Mouse (Mus musculus) E14TG2a.4 (cell line): Measurements from ENCODE around the gene Mgmt.

Experiments
- H3K27me3 ChIP-seq: 2 replicates; pipeline ENCODE4 v1.6.1; 2014; ENCODE audit warnings: low read length, control low read depth; ENCODE audit not compliant: insufficient read depth
- H3K36me3 ChIP-seq: 2 replicates; pipeline ENCODE4 v1.6.1; 2014; ENCODE audit warnings: low read length, control low read depth; ENCODE audit not compliant: insufficient read depth
- H3K4me1 ChIP-seq: replicated peaks from 2 replicates; pipeline ENCODE4 v1.6.1; 2014; ENCODE audit warnings: low read depth, low read length, control low read depth
- H3K4me3 ChIP-seq: replicated peaks from 2 replicates; pipeline ENCODE4 v1.5.1; 2014; ENCODE audit warnings: mild to moderate bottlenecking, low read length
- H3K9me3 ChIP-seq: 2 replicates; pipeline ENCODE4 v1.6.1; 2014; ENCODE audit warnings: low read length, control low read depth
- CTCF ChIP-seq: conservative IDR thresholded peaks from 2 replicates; pipeline ENCODE4 v1.5.1; 2014; ENCODE audit warnings: low read length
- NANOG ChIP-seq: IDR thresholded peaks from 2 replicates; pipeline ENCODE4 v1.6.1; 2014; ENCODE audit warnings: borderline replicate concordance, low read length, mixed read lengths
- POU5F1 ChIP-seq: IDR thresholded peaks from 2 replicates; pipeline ENCODE4 v1.6.1; 2014; ENCODE audit warnings: low read length, borderline replicate concordance

Gene Mgmt

DNA sequence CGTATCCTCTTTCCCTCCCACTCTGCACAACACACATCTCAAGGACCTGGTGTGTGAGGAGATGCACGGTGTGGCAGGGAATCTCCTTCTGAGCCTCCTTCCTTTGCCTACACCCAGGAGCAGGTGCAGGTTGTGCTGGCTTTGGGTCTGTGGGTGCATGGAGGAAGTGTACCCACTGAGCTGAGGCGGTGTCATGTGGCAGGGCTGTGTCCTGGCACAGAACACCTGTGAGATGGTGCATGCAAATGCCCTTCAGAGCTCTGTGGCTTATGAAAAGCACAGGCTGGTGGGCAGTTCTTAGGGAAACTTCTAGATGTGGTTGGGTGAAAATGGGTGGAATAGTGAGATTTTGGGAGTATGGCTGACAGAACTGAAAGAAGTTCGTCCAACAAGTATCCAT lies 44.0 kb downstream of the Mgmt start:
- Histone ChIP-seq H3K9me3 (no peaks in the 10 kb centered on the region), H3K4me1 (peaks cover 14% of the 10 kb centered on the region; the same call in 1 of the 2 replicates), H3K27me3 (no peaks in the 10 kb centered on the region), H3K4me3 (no peak overlapping the region), H3K36me3 (peaks cover 17% of the 10 kb centered on the region; the same call in 1 of the 2 replicates)
- TF ChIP-seq NANOG: no peak
- no peak for TF ChIP-seq POU5F1
- no peak for TF ChIP-seq CTCF

DNA sequence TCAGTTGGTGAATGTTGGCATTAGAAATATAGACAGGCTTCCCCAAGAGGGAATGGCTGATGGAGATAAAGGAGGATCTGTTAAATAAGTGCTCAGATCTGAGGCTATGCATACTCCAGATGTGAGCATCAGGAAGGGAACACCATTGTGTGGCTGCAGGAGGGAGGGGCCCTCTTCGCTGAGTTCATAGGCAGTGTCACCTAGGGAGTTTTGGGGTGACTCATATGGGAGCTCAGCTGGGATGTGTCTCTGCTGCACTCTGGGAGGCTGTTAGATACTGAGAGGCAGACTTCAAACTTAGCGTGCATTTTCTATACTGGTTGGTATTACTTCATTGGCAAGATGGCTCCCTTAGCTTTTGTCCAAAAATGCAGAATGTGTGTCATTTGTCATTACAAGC lies 48.0 kb downstream of the Mgmt start:
- no peaks in the 10 kb centered on the region for H3K9me3 ChIP-seq
- no peaks in the 10 kb centered on the region for H3K27me3 ChIP-seq
- TF ChIP-seq CTCF (no peak), POU5F1 (no peak), NANOG (no peak)
- H3K4me1 ChIP-seq: peaks cover 22% of the 10 kb centered on the region
- H3K36me3 ChIP-seq: peaks cover 17% of the 10 kb centered on the region; the same call in 1 of the 2 replicates
- H3K4me3 ChIP-seq: no peak overlapping the region

DNA sequence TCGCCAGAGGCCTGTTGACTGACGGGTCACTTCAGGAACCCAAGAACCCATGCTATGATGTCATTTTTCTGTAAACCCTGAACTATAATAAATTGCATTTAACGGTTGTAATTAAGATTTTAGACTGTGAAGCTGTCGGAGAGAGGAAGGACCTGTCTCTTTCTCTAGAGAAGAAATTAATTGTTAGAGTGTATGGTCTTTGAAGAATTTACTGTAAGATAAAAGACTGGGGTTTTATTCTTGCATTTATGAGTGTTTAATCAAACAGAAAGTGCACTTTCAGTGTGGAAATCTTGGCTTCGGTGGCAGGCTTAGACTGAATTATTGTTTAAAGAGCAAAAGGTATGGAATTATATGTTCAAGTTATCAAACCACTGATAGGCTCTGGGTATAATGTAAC lies 49.5 kb downstream of the Mgmt start:
- TF ChIP-seq POU5F1 (no peak), NANOG (no peak), CTCF (no peak)
- Histone ChIP-seq H3K9me3 (no peaks in the 10 kb centered on the region), H3K4me3 (no peak overlapping the region), H3K4me1 (peaks cover 20% of the 10 kb centered on the region), H3K27me3 (no peaks in the 10 kb centered on the region), H3K36me3 (peaks cover 20% of the 10 kb centered on the region)

DNA sequence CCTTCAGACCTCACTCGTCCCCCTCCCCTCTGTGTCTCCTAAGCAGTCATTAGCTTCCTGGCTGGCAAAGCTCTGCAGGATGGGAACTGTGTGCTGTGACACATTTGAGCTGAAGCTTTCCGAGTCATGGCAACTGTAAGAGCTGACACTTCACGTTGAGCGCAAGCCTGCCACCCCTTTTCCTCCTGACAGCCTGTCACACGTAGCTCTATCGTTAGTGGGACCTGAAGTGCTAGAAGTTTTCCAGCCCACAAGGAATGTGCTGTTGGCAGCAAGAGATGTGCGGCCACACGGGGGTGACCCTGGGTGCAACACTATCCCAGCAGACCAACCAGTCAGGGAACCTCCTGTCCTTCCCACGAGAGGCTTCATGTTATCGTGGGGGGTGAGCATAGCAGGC lies 51.3 kb downstream of the Mgmt start:
- TF ChIP-seq CTCF: no peak
- TF ChIP-seq POU5F1: no peak
- TF ChIP-seq NANOG: no peak
- Histone ChIP-seq H3K9me3 (no peaks in the 10 kb centered on the region), H3K27me3 (no peaks in the 10 kb centered on the region), H3K4me1 (peaks cover 20% of the 10 kb centered on the region), H3K4me3 (no peak overlapping the region), H3K36me3 (peaks cover 26% of the 10 kb centered on the region)

DNA sequence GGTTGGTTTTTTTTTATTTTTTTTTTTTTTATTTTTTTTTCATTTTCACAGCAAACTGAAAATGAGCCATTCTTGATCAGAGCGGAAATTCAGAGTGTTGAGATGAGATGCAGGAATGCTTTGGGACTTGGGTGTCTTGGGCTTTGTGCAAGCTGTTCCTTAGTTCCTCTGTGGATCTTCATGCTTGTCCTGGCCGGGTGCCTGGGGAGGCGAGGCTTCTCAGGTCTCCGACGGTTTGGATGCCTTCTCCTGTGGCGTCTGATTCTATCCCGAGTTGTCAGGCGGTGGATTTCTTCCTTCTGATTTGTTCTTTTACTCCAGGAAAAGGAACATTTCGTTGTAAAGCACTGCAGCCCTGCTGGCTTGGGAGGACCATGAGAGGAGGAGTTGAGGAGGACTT lies 51.7 kb downstream of the Mgmt start:
- Histone ChIP-seq H3K4me3 (0 out of 2 replicates have a peak overlapping the region, but pooled peaks have one; percentile 10), H3K4me1 (peaks cover 18% of the 10 kb centered on the region), H3K36me3 (peaks cover 27% of the 10 kb centered on the region), H3K9me3 (no peaks in the 10 kb centered on the region), H3K27me3 (no peaks in the 10 kb centered on the region)
- no peak for TF ChIP-seq CTCF
- no peak for TF ChIP-seq POU5F1
- no peak for TF ChIP-seq NANOG

DNA sequence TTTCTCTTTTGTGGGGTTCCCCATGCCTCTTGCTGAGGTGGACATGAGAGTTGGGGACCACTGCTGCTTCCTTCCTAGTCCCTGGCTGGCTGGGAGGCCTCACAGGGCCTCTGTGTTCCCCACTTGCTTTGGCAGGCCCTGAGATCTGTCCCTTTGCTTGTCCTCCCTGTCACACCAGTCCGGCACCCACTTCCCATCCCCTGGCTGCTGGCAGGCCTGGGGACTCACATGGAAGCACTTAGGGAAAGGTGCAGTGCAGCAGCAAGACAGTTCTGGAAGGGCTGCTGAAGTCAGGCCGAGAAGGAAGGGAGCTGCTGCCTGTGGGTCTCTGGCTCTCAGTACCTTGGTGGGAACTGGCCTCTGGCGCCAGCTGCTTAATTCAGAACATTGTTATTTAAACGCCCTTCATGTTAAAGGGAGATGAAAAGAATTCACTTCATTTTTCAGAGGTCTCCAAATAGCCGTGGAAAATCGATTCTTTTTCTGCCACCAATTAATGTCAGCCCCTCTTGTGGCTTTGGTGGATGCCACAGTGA lies 53.9 kb downstream of the Mgmt start:
- peaks cover 25% of the 10 kb centered on the region for H3K36me3 ChIP-seq
- H3K4me3 ChIP-seq: no peak overlapping the region
- H3K27me3 ChIP-seq: no peaks in the 10 kb centered on the region
- H3K9me3 ChIP-seq: no peaks in the 10 kb centered on the region
- H3K4me1 ChIP-seq: peaks cover 14% of the 10 kb centered on the region
- TF ChIP-seq NANOG (no peak), POU5F1 (no peak), CTCF (no peak)

DNA sequence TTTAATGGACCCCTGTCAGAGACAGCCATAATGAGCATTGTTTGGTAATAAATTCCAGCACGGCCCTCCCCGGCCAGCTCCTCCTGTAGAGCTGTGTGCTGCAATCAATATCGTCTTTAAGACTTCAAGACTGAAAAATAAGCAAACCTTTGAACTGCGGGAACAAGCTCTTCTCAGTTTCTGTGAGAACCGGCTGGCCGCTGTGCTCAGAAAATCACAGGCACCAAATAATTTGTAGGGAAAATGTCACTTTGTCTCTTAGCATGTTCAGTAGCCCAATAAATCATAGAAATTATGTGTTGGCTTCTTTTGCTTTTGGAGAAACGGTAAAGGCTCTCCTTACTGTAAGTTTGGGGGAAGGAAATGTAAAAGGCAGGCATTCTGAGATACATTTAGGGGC lies 58.2 kb downstream of the Mgmt start:
- TF ChIP-seq NANOG: no peak
- TF ChIP-seq CTCF: no peak
- TF ChIP-seq POU5F1: no peak
- Histone ChIP-seq H3K9me3 (no peaks in the 10 kb centered on the region), H3K36me3 (peaks cover 25% of the 10 kb centered on the region), H3K27me3 (no peaks in the 10 kb centered on the region), H3K4me3 (no peak overlapping the region), H3K4me1 (peaks cover 13% of the 10 kb centered on the region)

DNA sequence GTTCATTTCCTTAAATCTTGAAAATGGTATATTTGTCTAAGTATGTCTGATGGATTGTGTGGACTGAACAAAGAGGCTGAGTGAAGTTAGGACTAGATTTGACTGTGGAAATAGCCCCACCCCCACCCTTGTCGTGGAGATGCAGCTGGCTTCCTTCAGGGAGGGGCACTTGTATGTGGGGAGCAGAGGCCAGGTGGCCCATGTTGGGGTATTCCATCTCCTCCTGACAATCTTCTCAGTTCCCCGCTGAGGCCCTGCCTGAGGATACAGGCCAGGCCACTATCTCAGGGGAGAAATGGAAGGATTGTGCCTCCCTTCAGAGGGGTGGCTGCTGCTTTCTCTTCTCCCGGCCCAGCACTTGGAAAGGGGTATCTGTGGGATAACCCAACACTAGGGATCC lies 58.8 kb downstream of the Mgmt start:
- peaks cover 22% of the 10 kb centered on the region for H3K36me3 ChIP-seq
- TF ChIP-seq POU5F1 (no peak), CTCF (no peak), NANOG (no peak)
- peaks cover 12% of the 10 kb centered on the region for H3K4me1 ChIP-seq
- H3K27me3 ChIP-seq: no peaks in the 10 kb centered on the region
- H3K4me3 ChIP-seq: no peak overlapping the region
- no peaks in the 10 kb centered on the region for H3K9me3 ChIP-seq

DNA sequence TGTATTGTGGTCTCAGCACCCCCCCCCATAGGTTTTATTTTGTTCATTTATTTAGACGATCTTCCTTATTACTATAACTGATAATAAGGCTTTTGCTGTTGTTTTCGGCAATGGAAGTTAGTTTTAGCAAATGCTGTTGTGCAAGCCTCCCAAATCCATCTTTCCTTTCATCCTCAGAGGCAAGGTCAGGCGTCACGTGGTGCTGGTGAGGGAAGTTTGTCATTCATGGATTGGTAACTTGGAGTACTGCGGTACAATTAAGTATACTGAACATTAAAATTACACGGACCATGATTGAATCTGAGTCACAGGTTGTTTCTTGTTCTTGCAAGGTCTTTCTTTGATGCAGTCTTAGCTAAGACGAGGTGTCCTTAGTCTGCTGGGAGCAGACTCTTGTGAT lies 77.9 kb downstream of the Mgmt start:
- Histone ChIP-seq H3K9me3 (no peaks in the 10 kb centered on the region), H3K4me1 (no peaks in the 10 kb centered on the region), H3K4me3 (no peak overlapping the region), H3K36me3 (peaks cover 30% of the 10 kb centered on the region), H3K27me3 (no peaks in the 10 kb centered on the region)
- TF ChIP-seq CTCF (no peak), POU5F1 (no peak), NANOG (no peak)
